Mouse (Mus musculus) lung, postnatal 0 days (tissue): Measurements from ENCODE around the gene Gskip. TPM values are rescaled to one million over a fixed set of nuclear protein-coding genes. Genes with fewer than 3 reads are reported as not detected.

Experiments
- ATAC-seq: fragments of 200-750 bp; cut with Nextera tagmentation; 2 replicates; pipeline ENCODE4 v1.8.0; 2017; ENCODE audit warnings: moderate library complexity
- DNase-seq: peaks from one replicate; pipeline ENCODE4 v3.0.0-alpha.2; 2016; ENCODE audit warnings: low spot score
- H3K27ac ChIP-seq: fragments of 300-500 bp; sonication (generic); 2 replicates; pipeline ENCODE4 v1.5.1; 2014; ENCODE audit warnings: antibody characterized with exemption, mild to moderate bottlenecking, low read length, mixed read lengths
- H3K27me3 ChIP-seq: fragments of 300-500 bp; sonication (generic); replicated peaks from 2 replicates; pipeline ENCODE4 v1.6.1; 2014; ENCODE audit warnings: low read length, mixed read lengths; ENCODE audit not compliant: insufficient read depth
- H3K36me3 ChIP-seq: fragments of 300-500 bp; sonication (generic); 2 replicates; pipeline ENCODE4 v1.6.1; 2014; ENCODE audit warnings: low read length, mixed read lengths; ENCODE audit not compliant: insufficient read depth
- H3K4me1 ChIP-seq: fragments of 300-500 bp; sonication (generic); 2 replicates; pipeline ENCODE4 v1.6.1; 2014; ENCODE audit warnings: antibody characterized with exemption, low read depth, low read length, mixed read lengths; ENCODE audit not compliant: insufficient read depth
- H3K4me2 ChIP-seq: fragments of 300-500 bp; sonication (generic); replicated peaks from 2 replicates; pipeline ENCODE4 v1.6.1; 2014; ENCODE audit warnings: low read depth, mild to moderate bottlenecking, low read length, moderate library complexity, mixed read lengths
- H3K4me3 ChIP-seq: fragments of 300-500 bp; sonication (generic); 2 replicates; pipeline ENCODE4 v1.5.1; 2014; ENCODE audit warnings: low read depth, low read length
- H3K9ac ChIP-seq: fragments of 300-500 bp; sonication (generic); replicated peaks from 2 replicates; pipeline ENCODE4 v1.6.1; 2014; ENCODE audit warnings: low read depth, mild to moderate bottlenecking
- H3K9me3 ChIP-seq: fragments of 300-500 bp; sonication (generic); 2 replicates; pipeline ENCODE4 v1.6.1; 2016; ENCODE audit warnings: low read length, mixed read lengths
- CTCF ChIP-seq: IDR thresholded peaks from 2 replicates; pipeline ENCODE4 v1.5.1; 2016; ENCODE audit warnings: antibody characterized with exemption, mild to moderate bottlenecking
- EP300 ChIP-seq: IDR thresholded peaks from 2 replicates; pipeline ENCODE4 v1.6.1; 2016; ENCODE audit warnings: antibody characterized with exemption, mild to moderate bottlenecking, control low read depth
- WGBS: fragments of 180-500 bp; shearing (Covaris S2); extraction: QIAGEN DNeasy Blood & Tissue Kit; methylation state at CpG from one replicate; pipeline ENCODE4 v1.1.7; 2014; 5-methylcytosine and 5-hydroxymethylcytosine counted together
- polyA plus RNA-seq: library from polyadenylated mRNA; unstranded; fragments of >200 nt; fragmentation: Nextera tagmentation; extraction: Ambion mirVana; gene quantifications from 2 replicates; pipeline ENCODE4 v1.2.1, GENCODE M21; 2015

Gskip gene
- polyA plus RNA-seq = 26.5 and 27.7 TPM in 2 replicates

DNA sequence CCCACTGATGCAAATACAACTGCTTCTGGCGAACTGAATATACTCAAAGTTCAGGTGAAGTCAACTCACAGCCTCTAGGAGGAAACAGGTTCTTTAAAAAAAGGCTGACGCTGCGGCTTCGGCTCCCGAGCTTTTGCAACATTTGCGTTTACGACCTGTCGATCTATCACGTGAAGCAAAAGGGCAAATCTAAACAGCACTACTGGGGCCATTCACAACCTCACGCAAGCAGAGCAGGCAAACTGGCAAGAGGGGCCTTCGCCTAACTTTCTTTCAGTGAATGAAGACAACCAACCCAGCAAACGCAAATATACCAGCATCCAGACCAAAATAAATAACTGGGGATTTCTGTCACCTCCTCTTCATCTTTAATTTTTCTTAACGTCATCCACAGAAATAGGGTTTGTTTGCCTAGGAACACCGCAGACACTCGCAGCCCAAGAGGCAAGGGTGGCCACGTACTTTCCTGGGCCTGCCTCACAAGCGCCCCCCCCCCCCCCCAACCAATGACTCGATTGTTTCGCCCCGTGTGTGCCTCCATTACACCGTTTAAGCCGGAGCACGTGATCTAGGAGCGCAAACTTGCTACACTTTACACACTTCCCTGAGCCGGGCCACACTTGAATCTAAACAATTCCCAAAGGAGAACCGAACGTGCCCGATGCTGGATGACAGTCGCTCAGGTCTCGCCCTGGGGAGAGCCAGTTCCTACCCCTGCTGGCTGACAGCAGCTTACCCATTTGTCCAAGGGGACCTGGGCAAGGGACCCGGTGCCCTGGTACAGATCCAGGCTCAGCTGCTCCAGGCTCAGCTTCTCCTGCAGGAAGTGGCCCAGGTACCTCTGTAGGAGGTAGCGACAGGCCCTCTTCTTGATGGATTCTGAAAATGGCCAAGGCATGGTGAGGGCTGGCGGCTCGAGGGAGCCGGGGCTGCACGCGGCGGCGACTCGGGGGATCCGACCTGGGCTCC is at the start of gene Gskip:
Gene Gskip, plus strand, starts transcription at position 897 of the 969 bp plus-strand sequence.
- H3K4me3 ChIP-seq = peak within 1 kb of the TSS; percentile 83
- H3K9ac ChIP-seq = peak within 1 kb of the TSS; percentile 90
- H3K9me3 ChIP-seq = no peaks in the 10 kb centered on the region
- peaks cover 13% of the 10 kb centered on the region; the same call in 1 of the 2 replicates for H3K4me1 ChIP-seq
- peak within 1 kb of the TSS; percentile 95 for H3K27ac ChIP-seq
- H3K27me3 ChIP-seq = no peaks in the 10 kb centered on the region
- DNase-seq = peak; percentile 76
- TF ChIP-seq EP300 (no peak), CTCF (peak; percentile 11; the same call in 1 of the 2 replicates)
- H3K36me3 ChIP-seq = no peaks in the 10 kb centered on the region
- under 1% methylated on average over 36 of the region's 41 CpGs for WGBS
- peak; percentile 30 for ATAC-seq
- peak within 1 kb of the TSS; percentile 96 for H3K4me2 ChIP-seq

GRCm38 (mm10) chr12:105636551-105636950 is 48.1 kb upstream of the Gskip start:
- ATAC-seq (no peak), DNase-seq (no peak)
- H3K4me2 ChIP-seq = no peak overlapping the region
- H3K27me3 ChIP-seq = no peaks in the 10 kb centered on the region
- H3K27ac ChIP-seq = no peak overlapping the region
- TF ChIP-seq EP300 = no peak
- TF ChIP-seq CTCF = no peak
- peaks cover 62% of the 10 kb centered on the region for H3K36me3 ChIP-seq
- H3K9me3 ChIP-seq = no peaks in the 10 kb centered on the region
- no peak overlapping the region for H3K9ac ChIP-seq
- 91% methylated on average over 9 of the region's 9 CpGs for WGBS
- no peak overlapping the region for H3K4me3 ChIP-seq
- no peaks in the 10 kb centered on the region for H3K4me1 ChIP-seq

- TF ChIP-seq CTCF (peak; percentile 33), EP300 (no peak)
- H3K36me3 ChIP-seq = peaks cover 72% of the 10 kb centered on the region
- no peaks in the 10 kb centered on the region for H3K4me1 ChIP-seq
- no peaks in the 10 kb centered on the region for H3K27me3 ChIP-seq
- DNase-seq (no peak), ATAC-seq (no peak)
- no peak overlapping the region for H3K27ac ChIP-seq
- WGBS = 70% methylated on average over 4 of the region's 4 CpGs
- H3K9me3 ChIP-seq = no peaks in the 10 kb centered on the region
- H3K4me3 ChIP-seq = no peak overlapping the region
- H3K9ac ChIP-seq = no peak overlapping the region
- no peak overlapping the region for H3K4me2 ChIP-seq
These were observed 47.1 kb upstream of the Gskip start for GRCm38 (mm10) chr12:105637554-105637953.

DNA sequence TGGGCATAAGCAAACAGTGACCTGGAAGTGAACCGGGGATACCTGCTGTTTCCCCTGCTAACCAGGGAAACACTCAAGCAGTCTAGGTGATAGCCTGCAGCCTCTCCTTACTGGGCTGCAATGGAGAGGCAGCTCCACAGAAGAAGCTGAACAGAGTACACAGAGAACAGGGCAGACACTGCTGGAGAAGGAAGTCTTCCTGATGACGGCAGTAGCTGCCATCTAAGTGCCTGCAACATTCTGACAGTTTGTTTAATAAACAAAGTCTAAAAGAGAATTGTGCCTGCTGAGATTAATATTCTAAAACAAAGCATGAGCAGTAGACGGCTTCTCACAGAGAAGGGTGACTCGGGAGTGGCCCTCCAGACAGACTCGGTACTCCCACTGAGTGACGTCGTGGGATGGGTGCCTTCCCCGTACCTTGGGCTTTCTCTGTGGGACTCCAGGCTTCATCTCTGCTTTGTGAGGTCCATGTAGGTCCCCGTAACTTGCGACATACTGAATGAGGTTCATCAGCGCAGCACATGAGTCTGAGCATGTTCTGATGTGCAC is 41.8 kb upstream of the Gskip start:
- Histone ChIP-seq H3K9me3 (no peaks in the 10 kb centered on the region), H3K4me3 (no peak overlapping the region), H3K27me3 (no peaks in the 10 kb centered on the region), H3K9ac (no peak overlapping the region), H3K36me3 (peaks cover 69% of the 10 kb centered on the region), H3K4me1 (no peaks in the 10 kb centered on the region), H3K27ac (no peak overlapping the region), H3K4me2 (no peak overlapping the region)
- peak; percentile 30 for DNase-seq
- peak; percentile 65 for ATAC-seq
- TF ChIP-seq CTCF (no peak), EP300 (no peak)
- WGBS = 55% methylated on average over 11 of the region's 11 CpGs

- Histone ChIP-seq H3K4me3 (no peak overlapping the region), H3K27ac (no peak overlapping the region), H3K36me3 (peaks cover 71% of the 10 kb centered on the region), H3K9me3 (no peaks in the 10 kb centered on the region), H3K27me3 (no peaks in the 10 kb centered on the region), H3K4me1 (no peaks in the 10 kb centered on the region), H3K4me2 (no peak overlapping the region), H3K9ac (no peak overlapping the region)
- TF ChIP-seq CTCF = no peak
- no peak for TF ChIP-seq EP300
- ATAC-seq (no peak), DNase-seq (no peak)
- WGBS = 86% methylated on average over 7 of the region's 7 CpGs
These were observed 28.8 kb upstream of the Gskip start for GRCm38 (mm10) chr12:105655850-105656249.

DNA sequence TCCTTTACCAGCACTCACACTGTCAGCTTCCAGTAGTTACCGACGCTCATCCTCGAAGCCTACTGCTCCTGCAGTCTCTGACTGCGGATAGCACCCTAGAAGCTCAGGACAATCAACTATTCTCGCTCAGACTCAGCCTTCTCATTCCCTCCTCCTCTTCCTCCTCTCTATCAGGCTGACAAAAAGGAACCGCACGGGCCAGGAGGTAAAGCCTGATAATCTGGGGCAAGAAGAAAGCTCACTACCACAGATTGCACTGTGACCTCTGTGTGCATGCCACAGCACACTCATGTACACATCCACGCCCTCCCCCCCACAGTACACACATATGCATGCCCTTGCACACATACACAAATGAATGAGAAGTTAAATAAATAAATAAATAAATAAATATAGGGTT is 8.4 kb upstream of the Gskip start:
- no peak for ATAC-seq
- no peak overlapping the region for H3K4me3 ChIP-seq
- no peaks in the 10 kb centered on the region for H3K4me1 ChIP-seq
- DNase-seq = no peak
- H3K9ac ChIP-seq = no peak overlapping the region
- no peaks in the 10 kb centered on the region for H3K9me3 ChIP-seq
- H3K4me2 ChIP-seq = no peak overlapping the region
- WGBS = 88% methylated on average over 8 of the region's 8 CpGs
- H3K27me3 ChIP-seq = no peaks in the 10 kb centered on the region
- no peak for TF ChIP-seq EP300
- no peak for TF ChIP-seq CTCF
- H3K27ac ChIP-seq = no peak overlapping the region
- H3K36me3 ChIP-seq = peaks cover 12% of the 10 kb centered on the region
